Mouse (Mus musculus) ES-E14 (cell line): ENCODE measurements at regions not wholly inside any gene's neighbourhood (a gene's known extent, or its start where the extent isn't known, plus 50 kb on each side); places are given as distances from the start of the nearest gene placed in this dataset.

ENCODE experiments used
- DNase-seq: peaks from one replicate; pipeline ENCODE4 v3.0.0-alpha.2; 2013; ENCODE audit warnings: low read depth, low spot score
- H3K27ac ChIP-seq: 2 replicates; pipeline ENCODE4 v1.5.1; 2012; ENCODE audit warnings: low read depth, mild to moderate bottlenecking, low read length, moderate library complexity, mixed read lengths; ENCODE audit not compliant: poor library complexity, insufficient read depth, severe bottlenecking
- H3K36me3 ChIP-seq: 2 replicates; pipeline ENCODE4 v1.6.1; 2012; ENCODE audit warnings: mild to moderate bottlenecking, low read length, moderate library complexity, mixed read lengths; ENCODE audit not compliant: control insufficient read depth, poor library complexity, insufficient read depth, severe bottlenecking
- H3K4me1 ChIP-seq, 2 experiments: fragments of 150-350 bp in 1 of 2; sonication (generic) in 1 of 2; 2 replicates each; pipeline ENCODE4 v1.6.1; 2012; ENCODE audit warnings: low read length in 2 of 2, mild to moderate bottlenecking in 1 of 2, mixed read lengths in 1 of 2; ENCODE audit not compliant: control insufficient read depth in 2 of 2, insufficient read depth in 2 of 2, poor library complexity in 1 of 2
- H3K4me3 ChIP-seq, 2 experiments: fragments of 150-350 bp in 1 of 2; sonication (generic) in 1 of 2; 2 replicates each; pipeline ENCODE4 v1.5.1; 2012; ENCODE audit warnings: low read length in 2 of 2, low read depth in 1 of 2, mild to moderate bottlenecking in 1 of 2, mixed read lengths in 1 of 2; ENCODE audit not compliant: insufficient read depth in 1 of 2, poor library complexity in 1 of 2, severe bottlenecking in 1 of 2
- H3K9ac ChIP-seq: 2 replicates; pipeline ENCODE4 v1.6.1; 2012; ENCODE audit warnings: low read depth, mild to moderate bottlenecking, low read length, mixed read lengths; ENCODE audit not compliant: poor library complexity, insufficient read depth, severe bottlenecking
- H3K9me3 ChIP-seq: fragments of 150-350 bp; sonication (generic); 2 replicates; pipeline ENCODE4 v1.6.1; 2012; ENCODE audit warnings: low read depth, mild to moderate bottlenecking, low read length; ENCODE audit not compliant: control insufficient read depth, insufficient read depth
- CHD2 ChIP-seq: IDR thresholded peaks from 2 replicates; pipeline ENCODE4 v1.6.1; 2014; ENCODE audit warnings: mild to moderate bottlenecking, low read depth, low read length, inconsistent platforms
- HCFC1 ChIP-seq: IDR thresholded peaks from 2 replicates; pipeline ENCODE4 v1.6.1; 2012; ENCODE audit warnings: low read length, inconsistent platforms, borderline replicate concordance; ENCODE audit not compliant: insufficient read depth
- MAFK ChIP-seq: IDR thresholded peaks from 2 replicates; pipeline ENCODE4 v1.6.1; 2014; ENCODE audit warnings: mild to moderate bottlenecking, low read depth, low read length, inconsistent platforms; ENCODE audit not compliant: insufficient read depth
- ZC3H11A ChIP-seq: IDR thresholded peaks from 2 replicates; pipeline ENCODE4 v1.6.1; 2012; ENCODE audit warnings: low read depth, mild to moderate bottlenecking, inconsistent platforms, low read length, borderline replicate concordance
- ZNF384 ChIP-seq: IDR thresholded peaks from 2 replicates; pipeline ENCODE4 v1.6.1; 2012; ENCODE audit warnings: low read depth, low read length, inconsistent platforms
- in situ Hi-C, 2 experiments: fragments of 600-800 bp; cut with MboI; formaldehyde crosslinking; loops; one replicate each; pipeline ENCODE4 v1.15.1; 2025; ENCODE audit warnings: low sequenced_read_pairs in 2 of 2, inconsistent platforms in 1 of 2; ENCODE audit not compliant: unreplicated experiment in 2 of 2

- in situ Hi-C loops: no loop called here
These were observed 100.6 kb upstream of the Cpm start for GRCm38 (mm10) chr10:117528575-117529268.

GRCm38 (mm10) chr10:117527979-117528378, 101.3 kb upstream of the Cpm start:
- H3K9me3 ChIP-seq: no peaks in the 10 kb centered on the region
- no peaks in the 10 kb centered on the region for H3K36me3 ChIP-seq
- DNase-seq: no peak
- TF ChIP-seq CHD2 (no peak), MAFK (no peak), HCFC1 (no peak), ZC3H11A (no peak), ZNF384 (no peak)
- peaks cover 0 to 4% of the 10 kb centered on the region in 2 experiments; a peak in 1 of 4 replicates for H3K4me1 ChIP-seq
- no peak overlapping the region for H3K27ac ChIP-seq
- H3K4me3 ChIP-seq: no peak overlapping the region
- no peak overlapping the region for H3K9ac ChIP-seq
- in situ Hi-C loops: no loop called here

More at GRCm38 (mm10) chr10:117528575-117529268, 100.6 kb upstream of the Cpm start:
- no peak overlapping the region for H3K27ac ChIP-seq
- no peak for TF ChIP-seq ZC3H11A
- TF ChIP-seq HCFC1: no peak
- no peak for TF ChIP-seq CHD2
- TF ChIP-seq MAFK: no peak
- no peak for TF ChIP-seq ZNF384
- DNase-seq: no peak
- H3K4me1 ChIP-seq: peaks cover 0 to 4% of the 10 kb centered on the region in 2 experiments; a peak in 1 of 4 replicates
- H3K9me3 ChIP-seq: no peaks in the 10 kb centered on the region
- no peak overlapping the region for H3K4me3 ChIP-seq
- H3K9ac ChIP-seq: no peak overlapping the region
- H3K36me3 ChIP-seq: no peaks in the 10 kb centered on the region

DNA sequence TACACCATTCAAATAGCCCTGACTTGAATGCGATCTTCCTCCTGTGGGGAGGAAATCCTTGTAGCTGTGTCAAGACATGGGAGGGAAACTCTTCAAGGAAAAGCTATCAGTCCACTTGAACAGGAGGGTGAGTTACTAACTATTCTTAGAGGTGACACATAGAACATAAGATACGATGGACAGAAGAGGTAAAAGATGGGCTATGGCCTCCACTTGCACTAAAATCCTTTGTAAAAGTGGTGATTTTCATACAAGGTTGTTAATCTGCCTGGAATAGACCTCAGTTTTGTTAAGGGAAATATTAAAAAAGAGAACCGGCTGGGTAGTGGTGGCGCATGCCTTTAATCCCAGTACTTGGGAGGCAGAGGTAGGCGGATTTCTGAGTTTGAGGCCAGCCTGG, 102.1 kb upstream of the Cpm start:
- Histone ChIP-seq H3K9ac (no peak overlapping the region), H3K4me3 (no peak overlapping the region), H3K27ac (no peak overlapping the region), H3K4me1 (peaks cover 0 to 4% of the 10 kb centered on the region in 2 experiments; a peak in 1 of 4 replicates), H3K9me3 (no peaks in the 10 kb centered on the region), H3K36me3 (no peaks in the 10 kb centered on the region)
- in situ Hi-C loops: no loop called here
- TF ChIP-seq ZC3H11A (no peak), CHD2 (no peak), HCFC1 (no peak)
- DNase-seq: no peak

DNA sequence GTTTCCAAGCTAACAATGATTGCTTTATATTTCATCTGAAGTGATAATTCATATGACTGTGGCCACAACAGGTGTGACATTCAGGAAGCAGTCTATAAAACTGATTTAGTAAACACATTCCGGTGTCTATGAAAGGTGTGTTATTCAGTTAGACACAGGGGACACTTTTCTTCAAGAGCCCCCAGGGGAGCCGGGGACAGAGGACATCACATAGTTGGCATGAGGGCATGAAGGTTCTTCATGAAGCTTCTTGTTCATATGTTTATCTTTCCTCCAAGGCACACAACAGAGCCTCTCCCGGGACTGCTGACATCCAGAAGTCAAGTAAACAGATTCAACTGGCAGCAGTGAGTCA, 102.5 kb upstream of the Cpm start:
- no peaks in the 10 kb centered on the region for H3K9me3 ChIP-seq
- peaks cover 0 to 2% of the 10 kb centered on the region in 2 experiments; a peak in 1 of 4 replicates for H3K4me1 ChIP-seq
- no peak overlapping the region for H3K9ac ChIP-seq
- no peaks in the 10 kb centered on the region for H3K36me3 ChIP-seq
- H3K27ac ChIP-seq: no peak overlapping the region
- no peak for DNase-seq
- H3K4me3 ChIP-seq: no peak overlapping the region
- in situ Hi-C loops: no loop called here
- TF ChIP-seq ZNF384: no peak
- no peak for TF ChIP-seq ZC3H11A
- TF ChIP-seq MAFK: no peak
- no peak for TF ChIP-seq HCFC1
- TF ChIP-seq CHD2: no peak
